In genomic region chr17:35866281-35866831, GRCm38 (mm10) we compare ENCODE assay signal across 8 mouse cellular contexts. TPM values are rescaled to one million over a fixed set of nuclear protein-coding genes. Genes with fewer than 3 reads are reported as not detected.
DNase-seq lines count a peak whose midpoint lies in the region; ATAC-seq and TF ChIP-seq lines count a peak whose summit lies in the region.

No protein-coding gene starts in this region.

- WGBS in kidney, embryonic 16.5 days = under 1% methylated on average over 35 of the region's 38 CpGs

- no peak for TF ChIP-seq CTCF in bone marrow macrophage, adult 2 months (IDR thresholded peaks at IDR 0.05; ENCODE audit: low read depth, low read length)

- H3K4me2 ChIP-seq in kidney, embryonic 16.5 days (replicated peaks; ENCODE audit: low read depth, low read length) = peak overlapping the region; percentile 83

- peak overlapping the region; percentile 97 for H3K4me3 ChIP-seq in megakaryocyte, embryonic 14.5 days (replicated peaks)
- peak overlapping the region; percentile 98 for H3K4me3 ChIP-seq in bone marrow macrophage, adult 2 months (ENCODE audit: insufficient read depth, low read length)
- H3K4me3 ChIP-seq in kidney, embryonic 16.5 days (ENCODE audit: low read length) = peak overlapping the region; percentile 68

- no peak for TF ChIP-seq POLR2A in bone marrow macrophage, adult 2 months (IDR thresholded peaks at IDR 0.05; ENCODE audit: borderline replicate concordance, low read depth, low read length)

- peak; percentile 54 to 81 for DNase-seq in gastrocnemius, postnatal 4 days (ENCODE audit: low spot score in 2 of 2)
- DNase-seq in lung, postnatal 25 days (ENCODE audit: low spot score) = peak; percentile 65
- peak; percentile 34 to 45 for DNase-seq in spleen, postnatal 14 days (ENCODE audit: low spot score in 2 of 2)
- DNase-seq in layer of hippocampus, adult 8-10 months (ENCODE audit: low spot score in 2 of 2) = no peak

- peaks cover 85% of the 10 kb centered on the region for H3K4me1 ChIP-seq in megakaryocyte, embryonic 14.5 days
- H3K4me1 ChIP-seq in bone marrow macrophage, adult 2 months (ENCODE audit: control insufficient read depth, insufficient read depth, low read length) = peaks cover 15% of the 10 kb centered on the region
- H3K4me1 ChIP-seq in kidney, embryonic 16.5 days (ENCODE audit: insufficient read depth, low read length) = peaks cover 52% of the 10 kb centered on the region

- H3K36me3 ChIP-seq in megakaryocyte, embryonic 14.5 days (replicated peaks; ENCODE audit: low read length) = peaks cover 5% of the 10 kb centered on the region
- H3K36me3 ChIP-seq in kidney, embryonic 16.5 days (ENCODE audit: insufficient read depth, low read length) = 0 out of 2 replicates have a peak, but pooled peaks cover 5% of the 10 kb centered on the region

- peaks cover 19% of the 10 kb centered on the region for H3K27me3 ChIP-seq in megakaryocyte, embryonic 14.5 days (replicated peaks)
- no peaks in the 10 kb centered on the region for H3K27me3 ChIP-seq in kidney, embryonic 16.5 days (ENCODE audit: insufficient read depth, low read length)

- H3K9ac ChIP-seq in kidney, embryonic 16.5 days (replicated peaks; ENCODE audit: low read length) = peak overlapping the region; percentile 85

- no peaks in the 10 kb centered on the region for H3K9me3 ChIP-seq in megakaryocyte, embryonic 14.5 days
- peaks cover 3% of the 10 kb centered on the region; the same call in 1 of the 2 replicates for H3K9me3 ChIP-seq in kidney, embryonic 16.5 days (ENCODE audit: low read length)

- H3K27ac ChIP-seq in bone marrow macrophage, adult 2 months (ENCODE audit: insufficient read depth, low read depth, low read length) = peak overlapping the region; percentile 96
- H3K27ac ChIP-seq in kidney, embryonic 16.5 days (ENCODE audit: low read length) = peak overlapping the region; percentile 98

- no peak for ATAC-seq in megakaryocyte, adult 5-6 weeks (ENCODE audit: poor library complexity, severe bottlenecking)
- peak; percentile 40 for ATAC-seq in kidney, embryonic 16.5 days (ENCODE audit: low FRiP score, low TSS enrichment)

RNA-seq across cellular contexts. Expression of gene Ppp1r18, which starts 1.0 kb away (rescaled TPM):
- polyA plus RNA-seq in megakaryocyte, embryonic 14.5 days (2012; ENCODE audit: insufficient read depth, low replicate concordance) = 153 and 168 TPM in 2 replicates
- total RNA-seq in megakaryocyte, adult 5-6 weeks (2015) = 153 and 167 TPM in 2 replicates
- 64.0 and 78.1 TPM in 2 replicates for total RNA-seq in megakaryocyte, adult 5-6 weeks (2017)
- polyA plus RNA-seq in bone marrow macrophage, adult 2 months (2012; ENCODE audit: insufficient read depth, insufficient read length, missing spikeins) = 202 and 205 TPM in 2 replicates
- total RNA-seq in gastrocnemius, postnatal 4 days (2021) = 10 to 100 TPM; 30.2 to 32.7 TPM
- polyA plus RNA-seq in kidney, embryonic 16.5 days (2015; fragmentation: Nextera tagmentation; extraction: Ambion mirVana) = 22.2 and 25.2 TPM in 2 replicates
- 10 to 100 TPM in 2 of 4 experiments, 1 to 10 TPM in 2; 6.5 to 19.5 (median 12.8) TPM for total RNA-seq in layer of hippocampus, adult 8-10 months (2022)

RNA-seq across cellular contexts. Expression of gene Nrm, which starts 5.2 kb away (rescaled TPM):
- 5.6 TPM in 1 of 2 replicates, not detected in the other for polyA plus RNA-seq in megakaryocyte, embryonic 14.5 days (2012; ENCODE audit: insufficient read depth, low replicate concordance)
- total RNA-seq in megakaryocyte, adult 5-6 weeks (2015) = 88.5 and 114 TPM in 2 replicates
- 80.1 and 82.8 TPM in 2 replicates for total RNA-seq in megakaryocyte, adult 5-6 weeks (2017)
- polyA plus RNA-seq in bone marrow macrophage, adult 2 months (2012; ENCODE audit: insufficient read depth, insufficient read length, missing spikeins) = 31.7 and 33.1 TPM in 2 replicates
- 10 to 100 TPM; 20.8 to 26.4 TPM for total RNA-seq in gastrocnemius, postnatal 4 days (2021)
- 63.3 and 67.0 TPM in 2 replicates for polyA plus RNA-seq in kidney, embryonic 16.5 days (2015; fragmentation: Nextera tagmentation; extraction: Ambion mirVana)
- 1 to 10 TPM; 1.8 to 3.7 (median 1.9) TPM for total RNA-seq in layer of hippocampus, adult 8-10 months (2022)

RNA-seq across cellular contexts. Expression of gene Dhx16, which starts 13.3 kb away (rescaled TPM):
- polyA plus RNA-seq in megakaryocyte, embryonic 14.5 days (2012; ENCODE audit: insufficient read depth, low replicate concordance) = 23.2 and 32.1 TPM in 2 replicates
- 87.6 and 118 TPM in 2 replicates for total RNA-seq in megakaryocyte, adult 5-6 weeks (2015)
- total RNA-seq in megakaryocyte, adult 5-6 weeks (2017) = 65.9 and 72.8 TPM in 2 replicates
- 57.5 and 77.6 TPM in 2 replicates for polyA plus RNA-seq in bone marrow macrophage, adult 2 months (2012; ENCODE audit: insufficient read depth, insufficient read length, missing spikeins)
- total RNA-seq in gastrocnemius, postnatal 4 days (2021) = 10 to 100 TPM; 22.1 to 25.1 TPM
- polyA plus RNA-seq in kidney, embryonic 16.5 days (2015; fragmentation: Nextera tagmentation; extraction: Ambion mirVana) = 45.1 and 48.2 TPM in 2 replicates
- total RNA-seq in layer of hippocampus, adult 8-10 months (2022) = 10 to 100 TPM; 28.3 to 35.3 (median 31.4) TPM

RNA-seq across cellular contexts. Expression of gene Mdc1, which starts 25.0 kb away (rescaled TPM):
- polyA plus RNA-seq in megakaryocyte, embryonic 14.5 days (2012; ENCODE audit: insufficient read depth, low replicate concordance) = 1.2 and 2.3 TPM in 2 replicates
- 37.6 and 62.8 TPM in 2 replicates for total RNA-seq in megakaryocyte, adult 5-6 weeks (2015)
- 17.3 and 18.6 TPM in 2 replicates for total RNA-seq in megakaryocyte, adult 5-6 weeks (2017)
- 16.1 and 17.7 TPM in 2 replicates for polyA plus RNA-seq in bone marrow macrophage, adult 2 months (2012; ENCODE audit: insufficient read depth, insufficient read length, missing spikeins)
- total RNA-seq in gastrocnemius, postnatal 4 days (2021) = 10 to 100 TPM; 22.9 to 25.2 TPM
- polyA plus RNA-seq in kidney, embryonic 16.5 days (2015; fragmentation: Nextera tagmentation; extraction: Ambion mirVana) = 16.3 and 16.7 TPM in 2 replicates
- total RNA-seq in layer of hippocampus, adult 8-10 months (2022) = 10 to 100 TPM; 16.9 to 20.1 (median 18.3) TPM

RNA-seq across cellular contexts. Expression of gene Tubb5, which starts 28.2 kb away (rescaled TPM):
- 96.5 and 217 TPM in 2 replicates for polyA plus RNA-seq in megakaryocyte, embryonic 14.5 days (2012; ENCODE audit: insufficient read depth, low replicate concordance)
- total RNA-seq in megakaryocyte, adult 5-6 weeks (2015) = 649 TPM in 2 replicates
- total RNA-seq in megakaryocyte, adult 5-6 weeks (2017) = 751 and 811 TPM in 2 replicates
- polyA plus RNA-seq in bone marrow macrophage, adult 2 months (2012; ENCODE audit: insufficient read depth, insufficient read length, missing spikeins) = 481 and 519 TPM in 2 replicates
- 100 to 1,000 TPM; 408 to 451 TPM for total RNA-seq in gastrocnemius, postnatal 4 days (2021)
- 905 and 985 TPM in 2 replicates for polyA plus RNA-seq in kidney, embryonic 16.5 days (2015; fragmentation: Nextera tagmentation; extraction: Ambion mirVana)
- total RNA-seq in layer of hippocampus, adult 8-10 months (2022) = 100 to 1,000 TPM; 339 to 357 (median 343) TPM

Comparison
In these comparisons a context has a peak if more than half of its experiments do, and no peak if none do; other contexts are left out.
1. DNase-seq: peak in gastrocnemius, postnatal 4 days (2 of 2), lung, postnatal 25 days (single experiment) and spleen, postnatal 14 days (2 of 2); none in layer of hippocampus, adult 8-10 months (0 of 2).
2. RNA of gene Nrm, which starts 5.2 kb away (total RNA-seq): 80.1 to 114 TPM in megakaryocyte, adult 5-6 weeks and 20.8 to 26.4 TPM in gastrocnemius, postnatal 4 days; 1.8 to 3.7 TPM in layer of hippocampus, adult 8-10 months; every median in the first group is over 4 times any median in the second.
3. Peak in every context shown above with its lines, with median percentiles within 50 percentile points of each other: H3K4me3 ChIP-seq.